Mouse (Mus musculus): ENCODE data around the gene Anapc5. TPM values are rescaled to one million over a fixed set of nuclear protein-coding genes. Genes with fewer than 3 reads are reported as not detected.
A peak's percentile ranks its signal among the peaks of the same experiment; 100 is the strongest.

Anapc5 gene
- polyA plus RNA-seq (2014; fragmentation: Nextera tagmentation; extraction: Ambion mirVana), result 529 and 534 TPM in 2 replicates

DNA sequence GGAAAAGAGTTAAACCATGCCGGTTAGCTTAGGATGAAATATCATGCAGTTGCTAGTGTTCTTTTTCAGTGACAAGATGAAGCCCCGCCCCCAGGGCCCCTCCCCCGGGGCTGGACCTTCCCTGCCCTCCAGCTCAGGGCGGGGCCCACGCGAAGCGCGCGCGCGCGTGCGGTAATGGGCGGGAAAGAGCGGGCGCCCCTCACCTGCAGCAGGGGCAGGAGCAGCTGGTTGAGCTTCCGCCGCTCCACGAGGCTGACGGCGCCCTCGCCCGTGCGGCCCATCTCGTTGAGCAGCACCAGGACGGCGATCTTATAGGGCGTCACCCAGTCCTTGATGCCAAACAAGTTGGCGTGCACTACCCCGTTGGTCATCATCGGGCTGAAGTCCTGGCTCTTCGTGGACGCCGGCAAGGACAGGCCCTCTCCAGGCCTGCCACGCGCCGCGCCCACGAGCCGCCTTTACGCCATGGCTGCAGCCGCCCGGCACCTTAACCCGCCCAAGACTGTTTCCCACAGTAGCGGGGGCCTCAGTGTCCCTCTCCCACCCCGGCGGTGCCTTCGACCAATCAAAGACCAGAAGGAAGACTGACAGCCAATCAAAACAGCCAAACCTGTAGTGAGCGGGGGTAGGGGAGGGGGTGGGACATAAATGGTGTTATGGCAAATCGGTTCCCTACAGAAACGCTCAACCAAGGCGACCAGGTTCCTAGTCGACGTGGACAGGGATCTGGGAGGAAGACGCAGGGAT, at the start of gene Anapc5:
TSS of gene Anapc5 (minus strand) at position 563 of the 747 bp plus-strand sequence.
- no peaks in the 10 kb centered on the region for H3K27me3 ChIP-seq (ENCODE audit: control insufficient read depth, insufficient read depth, low read length)
- H3K9ac ChIP-seq (ENCODE audit: low read length), result peak within 1 kb of the TSS; percentile 88
- H3K36me3 ChIP-seq (ENCODE audit: control insufficient read depth, insufficient read depth, low read length), result peaks cover 6% of the 10 kb centered on the region; the same call in 1 of the 2 replicates
- H3K4me1 ChIP-seq (ENCODE audit: control insufficient read depth, insufficient read depth, low read length), result no peaks in the 10 kb centered on the region
- DNase-seq (ENCODE audit: low spot score) (peak; percentile 93), ATAC-seq (ENCODE audit: insufficient read depth, low FRiP score, low TSS enrichment) (peak; percentile 99)
- WGBS, result under 1% methylated on average over 55 of the region's 55 CpGs
- peak within 1 kb of the TSS; percentile 91 for H3K27ac ChIP-seq (ENCODE audit: low read depth, low read length)
- peak within 1 kb of the TSS; percentile 53 for H3K4me2 ChIP-seq (ENCODE audit: low read depth)
- peak within 1 kb of the TSS; percentile 62 for H3K4me3 ChIP-seq (ENCODE audit: low read depth, low read length)
- H3K9me3 ChIP-seq (ENCODE audit: control insufficient read depth, low read length), result no peaks in the 10 kb centered on the region

DNA sequence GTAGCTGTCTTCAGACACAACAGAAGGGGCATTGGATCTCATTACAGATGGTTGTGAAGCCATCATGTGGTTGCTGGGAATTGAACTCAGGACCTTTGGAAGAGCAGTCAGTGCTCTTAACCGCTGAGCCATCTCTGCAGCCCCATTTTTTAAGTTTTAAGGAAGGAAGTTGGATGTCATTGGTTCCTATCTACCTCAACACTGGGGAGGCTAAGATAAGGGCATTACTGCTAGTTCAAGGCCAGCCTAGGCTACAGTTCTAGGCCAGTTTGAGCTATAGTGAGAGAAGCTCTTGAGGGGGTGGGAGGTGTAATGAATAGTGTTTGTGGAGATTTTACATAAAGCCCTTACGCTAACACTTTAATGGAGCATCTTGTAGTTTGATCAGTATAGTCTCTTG, 41.9 kb upstream of the Anapc5 start:
- no peak overlapping the region for H3K4me3 ChIP-seq (ENCODE audit: low read depth, low read length)
- no peak for DNase-seq (ENCODE audit: low spot score)
- no peak overlapping the region for H3K27ac ChIP-seq (ENCODE audit: low read depth, low read length)
- H3K27me3 ChIP-seq (ENCODE audit: control insufficient read depth, insufficient read depth, low read length), result no peaks in the 10 kb centered on the region
- peaks cover 11% of the 10 kb centered on the region for H3K36me3 ChIP-seq (ENCODE audit: control insufficient read depth, insufficient read depth, low read length)
- H3K9me3 ChIP-seq (ENCODE audit: control insufficient read depth, low read length), result no peaks in the 10 kb centered on the region
- WGBS, result 97% methylated on average over 2 of the region's 2 CpGs
- ATAC-seq (ENCODE audit: insufficient read depth, low FRiP score, low TSS enrichment), result no peak
- no peaks in the 10 kb centered on the region for H3K4me1 ChIP-seq (ENCODE audit: control insufficient read depth, insufficient read depth, low read length)
- H3K9ac ChIP-seq (ENCODE audit: low read length), result no peak overlapping the region
- no peak overlapping the region for H3K4me2 ChIP-seq (ENCODE audit: low read depth)

DNA sequence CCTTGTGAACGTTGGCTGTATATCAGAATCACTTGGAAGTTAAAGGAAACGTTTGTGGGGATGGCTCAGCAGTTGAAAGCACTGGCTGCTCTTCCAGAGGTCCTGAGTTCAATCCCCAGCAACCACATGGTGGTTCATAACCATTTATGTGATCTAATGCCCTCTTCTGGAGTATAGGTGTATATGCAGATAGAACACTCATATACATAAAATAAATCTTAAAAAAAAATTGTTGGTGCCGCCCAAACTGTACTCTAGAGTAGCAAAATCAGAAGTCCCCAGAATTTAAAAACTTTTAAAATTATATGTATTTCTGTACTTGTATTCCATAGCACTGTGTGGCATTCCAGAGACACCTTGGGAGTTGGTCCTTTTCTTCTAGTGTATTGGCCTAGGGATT, 34.7 kb upstream of the Anapc5 start:
- no peak for ATAC-seq (ENCODE audit: insufficient read depth, low FRiP score, low TSS enrichment)
- no peak for DNase-seq (ENCODE audit: low spot score)

DNA sequence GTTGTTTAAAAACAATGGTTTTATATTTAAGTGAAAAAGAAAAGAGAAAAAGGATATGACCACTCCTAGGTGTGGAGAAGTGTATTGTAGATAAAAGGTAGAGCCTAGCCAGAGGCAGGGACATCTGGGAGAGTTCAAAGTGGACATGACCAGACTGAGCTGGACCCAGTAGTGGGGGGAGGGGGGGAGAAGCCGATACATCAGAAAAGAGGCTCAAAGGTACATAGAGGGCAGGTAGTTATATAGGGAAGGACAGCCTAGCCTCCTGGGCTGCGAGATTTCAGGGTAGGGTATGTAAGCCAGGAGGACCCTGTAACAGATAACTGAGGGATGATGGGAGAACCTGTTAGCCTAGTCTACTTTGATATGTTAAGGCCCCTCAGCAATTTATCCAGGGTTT, 31.5 kb upstream of the Anapc5 start:
- H3K9me3 ChIP-seq (ENCODE audit: control insufficient read depth, low read length), result no peaks in the 10 kb centered on the region
- H3K27me3 ChIP-seq (ENCODE audit: control insufficient read depth, insufficient read depth, low read length), result no peaks in the 10 kb centered on the region
- peaks cover 11% of the 10 kb centered on the region for H3K4me1 ChIP-seq (ENCODE audit: control insufficient read depth, insufficient read depth, low read length)
- 89% methylated on average over 2 of the region's 2 CpGs for WGBS
- no peak overlapping the region for H3K27ac ChIP-seq (ENCODE audit: low read depth, low read length)
- DNase-seq (ENCODE audit: low spot score), result no peak
- H3K4me3 ChIP-seq (ENCODE audit: low read depth, low read length), result no peak overlapping the region
- H3K36me3 ChIP-seq (ENCODE audit: control insufficient read depth, insufficient read depth, low read length), result no peaks in the 10 kb centered on the region
- H3K9ac ChIP-seq (ENCODE audit: low read length), result no peak overlapping the region
- H3K4me2 ChIP-seq (ENCODE audit: low read depth), result no peak overlapping the region
- no peak for ATAC-seq (ENCODE audit: insufficient read depth, low FRiP score, low TSS enrichment)

More for the DNA sequence above, 34.7 kb upstream of the Anapc5 start:
- Histone ChIP-seq H3K4me3 (ENCODE audit: low read depth, low read length) (no peak overlapping the region), H3K4me2 (ENCODE audit: low read depth) (no peak overlapping the region), H3K9ac (ENCODE audit: low read length) (no peak overlapping the region), H3K9me3 (ENCODE audit: control insufficient read depth, low read length) (no peaks in the 10 kb centered on the region), H3K36me3 (ENCODE audit: control insufficient read depth, insufficient read depth, low read length) (no peaks in the 10 kb centered on the region), H3K27ac (ENCODE audit: low read depth, low read length) (no peak overlapping the region), H3K4me1 (ENCODE audit: control insufficient read depth, insufficient read depth, low read length) (peaks cover 8% of the 10 kb centered on the region), H3K27me3 (ENCODE audit: control insufficient read depth, insufficient read depth, low read length) (no peaks in the 10 kb centered on the region)
- 83% methylated on average over 3 of the region's 3 CpGs for WGBS

DNA sequence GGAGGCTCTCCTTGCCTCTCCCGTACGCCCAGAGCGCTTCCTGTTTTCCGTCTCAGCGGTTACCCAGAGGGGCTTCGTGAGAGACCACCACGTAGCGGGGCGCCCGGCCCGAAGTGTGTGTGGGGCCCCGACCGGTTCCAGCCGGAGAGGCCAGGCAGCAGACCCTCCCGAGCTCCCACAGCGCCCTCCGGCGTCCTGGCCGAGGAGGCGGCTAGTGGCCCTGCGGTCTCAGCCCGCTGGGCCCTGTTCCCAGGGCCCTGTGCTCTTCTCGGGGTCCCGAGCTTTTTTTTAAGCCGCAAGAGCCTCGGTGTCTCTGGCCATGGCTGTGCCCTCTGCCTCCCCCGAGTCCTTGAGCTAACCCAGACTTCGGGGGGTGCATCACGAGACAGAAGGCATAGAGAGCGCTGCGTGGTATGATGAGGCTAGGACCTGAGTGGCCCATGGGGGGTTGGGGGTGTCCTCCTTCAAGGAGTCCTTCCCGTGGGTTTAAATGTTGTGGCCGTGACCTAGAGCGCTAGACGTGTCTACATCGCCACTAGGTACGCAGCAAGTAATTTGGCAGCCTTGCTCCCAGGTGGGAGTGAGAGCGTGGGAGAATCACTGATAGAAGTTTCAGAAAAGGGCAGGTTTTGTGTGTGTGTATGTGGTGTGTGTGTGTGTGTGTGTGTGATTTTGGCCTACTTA, 29.3 kb upstream of the Anapc5 start:
- H3K4me2 ChIP-seq (ENCODE audit: low read depth), result peak overlapping the region; percentile 99
- H3K27me3 ChIP-seq (ENCODE audit: control insufficient read depth, insufficient read depth, low read length), result no peaks in the 10 kb centered on the region
- DNase-seq (ENCODE audit: low spot score) (peak; percentile 87), ATAC-seq (ENCODE audit: insufficient read depth, low FRiP score, low TSS enrichment) (peak; percentile 85)
- under 1% methylated on average over 38 of the region's 38 CpGs for WGBS
- peak overlapping the region; percentile 86 for H3K4me3 ChIP-seq (ENCODE audit: low read depth, low read length)
- H3K9me3 ChIP-seq (ENCODE audit: control insufficient read depth, low read length), result no peaks in the 10 kb centered on the region
- no peaks in the 10 kb centered on the region for H3K36me3 ChIP-seq (ENCODE audit: control insufficient read depth, insufficient read depth, low read length)
- peak overlapping the region; percentile 86; the same call in 1 of the 2 replicates for H3K27ac ChIP-seq (ENCODE audit: low read depth, low read length)
- peaks cover 11% of the 10 kb centered on the region for H3K4me1 ChIP-seq (ENCODE audit: control insufficient read depth, insufficient read depth, low read length)
- peak overlapping the region; percentile 92 for H3K9ac ChIP-seq (ENCODE audit: low read length)

DNA sequence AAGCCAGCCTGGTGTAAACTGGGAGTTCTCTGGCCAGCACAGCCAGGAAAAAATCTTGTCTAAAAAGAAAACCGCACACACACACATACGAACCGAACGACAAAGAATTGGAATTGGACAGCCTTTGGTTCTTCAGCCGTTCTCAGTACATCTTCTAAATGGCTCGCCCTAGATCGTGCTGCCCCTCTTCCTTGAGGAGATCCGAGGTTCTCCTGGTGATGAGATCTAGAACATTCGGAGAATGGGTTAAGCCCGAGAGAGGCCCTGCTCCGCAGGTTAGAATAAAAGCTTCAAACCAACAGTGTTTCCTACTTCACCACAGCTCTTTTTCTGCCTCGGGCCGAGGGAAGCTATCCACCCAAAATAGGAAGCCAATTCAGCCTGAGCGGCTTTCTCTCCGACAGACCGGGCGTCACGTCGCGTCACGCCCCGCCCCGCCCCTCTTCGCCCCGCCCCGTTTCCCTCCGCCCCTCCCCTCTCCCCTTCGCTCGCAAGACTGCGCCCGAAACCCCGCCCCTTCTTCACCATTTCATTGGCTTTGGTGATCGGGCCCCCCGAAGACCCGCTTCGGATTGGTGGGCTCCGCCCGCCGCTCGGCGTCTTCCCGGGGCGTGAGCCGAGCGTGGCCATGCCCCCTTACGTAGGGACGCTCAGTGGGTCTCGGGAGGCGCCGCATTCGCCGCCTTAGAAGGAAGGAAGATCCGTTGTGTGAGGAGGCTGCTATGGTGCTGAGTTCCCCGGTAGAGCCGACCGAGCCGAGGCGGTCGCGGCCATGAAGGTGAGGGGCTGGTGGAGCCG, 28.6 kb upstream of the Anapc5 start, which contains the start of gene Rnf34:
TSS of gene Rnf34 (plus strand) at position 528 of the 798 bp plus-strand sequence.
- Histone ChIP-seq H3K9ac (ENCODE audit: low read length) (peak within 1 kb of the TSS; percentile 92), H3K36me3 (ENCODE audit: control insufficient read depth, insufficient read depth, low read length) (no peaks in the 10 kb centered on the region), H3K9me3 (ENCODE audit: control insufficient read depth, low read length) (no peaks in the 10 kb centered on the region), H3K27me3 (ENCODE audit: control insufficient read depth, insufficient read depth, low read length) (no peaks in the 10 kb centered on the region), H3K4me2 (ENCODE audit: low read depth) (peak within 1 kb of the TSS; percentile 99), H3K4me3 (ENCODE audit: low read depth, low read length) (peak within 1 kb of the TSS; percentile 86), H3K27ac (ENCODE audit: low read depth, low read length) (peak within 1 kb of the TSS; percentile 86; the same call in 1 of the 2 replicates), H3K4me1 (ENCODE audit: control insufficient read depth, insufficient read depth, low read length) (peaks cover 11% of the 10 kb centered on the region)
- under 1% methylated on average over 60 of the region's 61 CpGs for whole genome bisulfite sequencing
- ATAC-seq (ENCODE audit: insufficient read depth, low FRiP score, low TSS enrichment), result peak; percentile 99
- peak; percentile 98 for DNase-seq (ENCODE audit: low spot score)

DNA sequence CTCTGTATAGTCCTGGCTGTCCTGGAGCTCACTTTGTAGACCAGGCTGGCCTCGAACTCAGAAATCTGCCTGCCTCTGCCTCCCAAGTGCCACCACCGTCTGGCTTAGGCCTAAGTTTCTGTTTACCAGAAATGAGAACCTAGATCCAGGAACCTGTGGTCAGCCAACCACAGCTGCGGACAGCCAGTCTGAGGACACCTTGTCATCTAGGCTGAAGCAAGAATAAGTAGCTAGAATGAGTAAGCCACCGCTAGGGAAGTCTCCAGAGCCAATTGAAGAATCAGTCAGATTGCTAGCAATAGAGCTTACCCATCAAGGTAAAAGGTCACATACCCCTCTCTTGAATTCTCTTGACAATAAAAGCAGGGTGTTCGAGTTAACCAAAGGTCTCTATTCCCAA, 22.7 kb upstream of the Anapc5 start:
- Histone ChIP-seq H3K4me2 (ENCODE audit: low read depth) (no peak overlapping the region), H3K27ac (ENCODE audit: low read depth, low read length) (no peak overlapping the region), H3K36me3 (ENCODE audit: control insufficient read depth, insufficient read depth, low read length) (no peaks in the 10 kb centered on the region), H3K27me3 (ENCODE audit: control insufficient read depth, insufficient read depth, low read length) (no peaks in the 10 kb centered on the region), H3K4me1 (ENCODE audit: control insufficient read depth, insufficient read depth, low read length) (no peaks in the 10 kb centered on the region), H3K4me3 (ENCODE audit: low read depth, low read length) (no peak overlapping the region), H3K9ac (ENCODE audit: low read length) (no peak overlapping the region), H3K9me3 (ENCODE audit: control insufficient read depth, low read length) (no peaks in the 10 kb centered on the region)
- no peak for DNase-seq (ENCODE audit: low spot score)
- 91% methylated on average over 5 of the region's 5 CpGs for WGBS
- ATAC-seq (ENCODE audit: insufficient read depth, low FRiP score, low TSS enrichment), result no peak

DNA sequence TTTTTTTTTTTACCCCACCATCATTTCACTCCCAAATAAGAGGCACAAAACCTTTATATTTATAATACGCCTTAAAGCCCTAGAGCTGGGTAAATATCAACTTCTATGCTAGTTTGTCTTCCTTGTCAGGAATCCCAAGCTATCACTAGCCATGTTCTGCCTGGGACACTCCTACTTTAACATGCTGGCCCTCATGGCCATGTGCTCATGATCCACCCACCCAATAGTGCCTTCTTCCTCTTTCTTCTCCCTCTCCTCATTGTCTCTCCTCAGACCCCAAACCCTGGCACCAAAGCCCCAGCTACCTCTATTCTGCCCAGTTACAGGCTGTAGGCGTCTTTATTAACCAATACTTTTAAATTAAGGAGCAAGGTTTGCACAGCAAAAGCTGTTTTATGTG, 20.0 kb upstream of the Anapc5 start:
- Histone ChIP-seq H3K27me3 (ENCODE audit: control insufficient read depth, insufficient read depth, low read length) (no peaks in the 10 kb centered on the region), H3K36me3 (ENCODE audit: control insufficient read depth, insufficient read depth, low read length) (no peaks in the 10 kb centered on the region), H3K4me1 (ENCODE audit: control insufficient read depth, insufficient read depth, low read length) (no peaks in the 10 kb centered on the region), H3K4me3 (ENCODE audit: low read depth, low read length) (no peak overlapping the region), H3K4me2 (ENCODE audit: low read depth) (no peak overlapping the region), H3K27ac (ENCODE audit: low read depth, low read length) (no peak overlapping the region), H3K9me3 (ENCODE audit: control insufficient read depth, low read length) (no peaks in the 10 kb centered on the region), H3K9ac (ENCODE audit: low read length) (no peak overlapping the region)
- DNase-seq (ENCODE audit: low spot score) (no peak), ATAC-seq (ENCODE audit: insufficient read depth, low FRiP score, low TSS enrichment) (no peak)
- WGBS, result 91% methylated on average over 2 of the region's 2 CpGs
